Mouse (Mus musculus) MEL (cell line): ENCODE results near the gene Spout1. TPM values are rescaled to one million over a fixed set of nuclear protein-coding genes. Genes with fewer than 3 reads are reported as not detected.
A peak's percentile ranks its signal among the peaks of the same experiment; 100 is the strongest.

ENCODE experiments used
- DNase-seq: peaks from one replicate; pipeline ENCODE4 v3.0.0; 2011; ENCODE audit warnings: low read depth, low spot score
- H3K27ac ChIP-seq: 2 replicates; pipeline ENCODE4 v1.5.1; 2012; ENCODE audit warnings: low read depth, mild to moderate bottlenecking, control low read depth, low read length, moderate library complexity; ENCODE audit not compliant: control insufficient read depth
- H3K27me3 ChIP-seq, 2 experiments: fragments of 150-350 bp in 1 of 2; sonication (generic) in 1 of 2; 2 replicates each; pipeline ENCODE4 v1.6.1; 2012; ENCODE audit warnings: low read length in 2 of 2, mild to moderate bottlenecking in 2 of 2, improper control_type of control experiment in 1 of 2, moderate library complexity in 1 of 2; ENCODE audit not compliant: insufficient read depth in 2 of 2, control insufficient read depth in 1 of 2
- H3K36me3 ChIP-seq, 2 experiments: 2 replicates each; pipeline ENCODE4 v1.6.1; 2012 to 2014; ENCODE audit warnings: low read length in 2 of 2, improper control_type of control experiment in 1 of 2, inconsistent platforms in 1 of 2, mild to moderate bottlenecking in 1 of 2; ENCODE audit not compliant: insufficient read depth in 2 of 2, control insufficient read depth in 1 of 2
- H3K4me1 ChIP-seq, 2 experiments: fragments of 150-350 bp in 1 of 2; sonication (generic) in 1 of 2; 2 replicates each; pipeline ENCODE4 v1.6.1; 2012; ENCODE audit warnings: low read length in 2 of 2, improper control_type of control experiment in 1 of 2, mild to moderate bottlenecking in 1 of 2; ENCODE audit not compliant: insufficient read depth in 2 of 2, control insufficient read depth in 1 of 2
- H3K4me3 ChIP-seq, 2 experiments: fragments of 150-350 bp in 1 of 2; sonication (generic) in 1 of 2; 2 replicates each; pipeline ENCODE4 v1.5.1; 2012; ENCODE audit warnings: low read depth in 2 of 2, low read length in 2 of 2, mild to moderate bottlenecking in 2 of 2, moderate library complexity in 2 of 2, control low read depth in 1 of 2, improper control_type of control experiment in 1 of 2; ENCODE audit not compliant: control insufficient read depth in 1 of 2, insufficient read depth in 1 of 2
- H3K79me2 ChIP-seq: 2 replicates; pipeline ENCODE4 v1.6.1; 2012; ENCODE audit warnings: mild to moderate bottlenecking, low read length, moderate library complexity; ENCODE audit not compliant: control insufficient read depth, poor library complexity, insufficient read depth
- H3K9ac ChIP-seq: 2 replicates; pipeline ENCODE4 v1.6.1; 2012; ENCODE audit warnings: low read depth, mild to moderate bottlenecking, control low read depth, low read length, moderate library complexity; ENCODE audit not compliant: control insufficient read depth, poor library complexity, severe bottlenecking
- H3K9me3 ChIP-seq: fragments of 150-350 bp; sonication (generic); replicated peaks from 2 replicates; pipeline ENCODE4 v1.6.1; 2012; ENCODE audit warnings: mild to moderate bottlenecking, low read length, improper control_type of control experiment, moderate library complexity; ENCODE audit not compliant: insufficient read depth
- BHLHE40 ChIP-seq: IDR thresholded peaks from 2 replicates; pipeline ENCODE4 v1.6.1; 2012; ENCODE audit warnings: low read depth, mild to moderate bottlenecking, inconsistent platforms, low read length, improper control_type of control experiment, borderline replicate concordance
- CHD1 ChIP-seq: IDR thresholded peaks from 2 replicates; pipeline ENCODE4 v1.6.1; 2012; ENCODE audit warnings: low read depth, mild to moderate bottlenecking, inconsistent platforms, low read length, improper control_type of control experiment
- CHD2 ChIP-seq: IDR thresholded peaks from 2 replicates; pipeline ENCODE4 v1.6.1; 2011; ENCODE audit warnings: low read length, improper control_type of control experiment
- CTCF ChIP-seq, 3 experiments: IDR thresholded peaks in 2 of 3; conservative IDR thresholded peaks in 1 of 3; 2 replicates each; pipeline ENCODE4 v1.5.1; 2011 to 2012; ENCODE audit warnings: low read length in 3 of 3, low read depth in 2 of 3, mild to moderate bottlenecking in 2 of 3, improper control_type of control experiment in 1 of 3, inconsistent platforms in 1 of 3, mixed read lengths in 1 of 3, moderate library complexity in 1 of 3; ENCODE audit not compliant: control insufficient read depth in 1 of 3, insufficient read depth in 1 of 3, poor library complexity in 1 of 3, severe bottlenecking in 1 of 3
- E2F4 ChIP-seq: IDR thresholded peaks from 2 replicates; pipeline ENCODE4 v1.6.1; 2011; ENCODE audit warnings: low read depth, low read length, improper control_type of control experiment, borderline replicate concordance
- ELF1 ChIP-seq: IDR thresholded peaks from 2 replicates; pipeline ENCODE4 v1.6.1; 2014; ENCODE audit warnings: low read depth, mild to moderate bottlenecking, inconsistent platforms, low read length, improper control_type of control experiment, moderate library complexity
- EP300 ChIP-seq, 2 experiments: IDR thresholded peaks; 2 replicates each; pipeline ENCODE4 v1.6.1; 2011; ENCODE audit warnings: improper control_type of control experiment in 2 of 2, low read length in 2 of 2, low read depth in 1 of 2, mild to moderate bottlenecking in 1 of 2
- GABPA ChIP-seq: IDR thresholded peaks from 2 replicates; pipeline ENCODE4 v1.6.1; 2012; ENCODE audit warnings: low read depth, mild to moderate bottlenecking, inconsistent platforms, low read length, improper control_type of control experiment, moderate library complexity
- GATA1 ChIP-seq: IDR thresholded peaks from 2 replicates; pipeline ENCODE4 v1.6.1; 2011; ENCODE audit warnings: low read depth, low read length, improper control_type of control experiment
- KAT2A ChIP-seq: conservative IDR thresholded peaks from 2 replicates; pipeline ENCODE4 v1.6.1; 2012; ENCODE audit warnings: low read depth, low read length, improper control_type of control experiment, inconsistent platforms
- MAFK ChIP-seq: IDR thresholded peaks from 2 replicates; pipeline ENCODE4 v1.6.1; 2011; ENCODE audit warnings: low read depth, mild to moderate bottlenecking, low read length, improper control_type of control experiment, borderline replicate concordance
- MAX ChIP-seq: IDR thresholded peaks from 2 replicates; pipeline ENCODE4 v1.6.1; 2011; ENCODE audit warnings: low read length, improper control_type of control experiment
- MAZ ChIP-seq: IDR thresholded peaks from 2 replicates; pipeline ENCODE4 v1.6.1; 2012; ENCODE audit warnings: low read depth, mild to moderate bottlenecking, inconsistent platforms, low read length, improper control_type of control experiment
- MEF2A ChIP-seq: IDR thresholded peaks from 2 replicates; pipeline ENCODE4 v1.6.1; 2014; ENCODE audit warnings: low read depth, mild to moderate bottlenecking, inconsistent platforms, low read length, improper control_type of control experiment; ENCODE audit not compliant: poor library complexity, insufficient replicate concordance, severe bottlenecking; ENCODE audit errors: extremely low read depth
- MXI1 ChIP-seq: IDR thresholded peaks from 2 replicates; pipeline ENCODE4 v1.6.1; 2011; ENCODE audit warnings: mild to moderate bottlenecking, low read depth, low read length, improper control_type of control experiment
- POLR2A ChIP-seq, 2 experiments: IDR thresholded peaks; 2 replicates each; pipeline ENCODE4 v1.6.1; 2011 to 2012; ENCODE audit warnings: low read length in 2 of 2, mild to moderate bottlenecking in 2 of 2, control low read depth in 1 of 2, improper control_type of control experiment in 1 of 2, low read depth in 1 of 2, moderate library complexity in 1 of 2; ENCODE audit not compliant: control insufficient read depth in 1 of 2, insufficient read depth in 1 of 2, poor library complexity in 1 of 2
- POLR2AphosphoS2 ChIP-seq: IDR thresholded peaks from 2 replicates; pipeline ENCODE4 v1.6.1; 2011; ENCODE audit warnings: low read length, improper control_type of control experiment
- POLR2AphosphoS5 ChIP-seq: IDR thresholded peaks from 2 replicates; pipeline ENCODE4 v1.6.1; 2012; ENCODE audit warnings: low read depth, borderline replicate concordance, mild to moderate bottlenecking, inconsistent platforms, low read length, moderate library complexity, mixed read lengths
- RAD21 ChIP-seq: IDR thresholded peaks from 2 replicates; pipeline ENCODE4 v1.6.1; 2011; ENCODE audit warnings: mild to moderate bottlenecking, low read depth, low read length, improper control_type of control experiment
- RCOR1 ChIP-seq: IDR thresholded peaks from 2 replicates; pipeline ENCODE4 v1.6.1; 2012; ENCODE audit warnings: low read depth, mild to moderate bottlenecking, inconsistent platforms, low read length, improper control_type of control experiment
- SIN3A ChIP-seq: IDR thresholded peaks from 2 replicates; pipeline ENCODE4 v1.6.1; 2012; ENCODE audit warnings: low read length, improper control_type of control experiment, inconsistent platforms
- SMC3 ChIP-seq: IDR thresholded peaks from 2 replicates; pipeline ENCODE4 v1.6.1; 2011; ENCODE audit warnings: low read depth, low read length, improper control_type of control experiment
- TAL1 ChIP-seq: IDR thresholded peaks from 2 replicates; pipeline ENCODE4 v1.6.1; 2012; ENCODE audit warnings: mild to moderate bottlenecking, inconsistent platforms, low read length, moderate library complexity, mixed read lengths
- TBP ChIP-seq: IDR thresholded peaks from 2 replicates; pipeline ENCODE4 v1.8.0; 2011; ENCODE audit warnings: low read depth, low read length, improper control_type of control experiment
- TCF12 ChIP-seq: IDR thresholded peaks from 2 replicates; pipeline ENCODE4 v1.6.1; 2014; ENCODE audit warnings: low read depth, mild to moderate bottlenecking, inconsistent platforms, low read length, improper control_type of control experiment, moderate library complexity
- UBTF ChIP-seq: IDR thresholded peaks from 2 replicates; pipeline ENCODE4 v1.6.1; 2012; ENCODE audit warnings: low read depth, mild to moderate bottlenecking, inconsistent platforms, low read length, improper control_type of control experiment, moderate library complexity, borderline replicate concordance; ENCODE audit not compliant: insufficient read depth
- USF1 ChIP-seq: IDR thresholded peaks from 2 replicates; pipeline ENCODE4 v1.6.1; 2014; ENCODE audit warnings: low read depth, mild to moderate bottlenecking, inconsistent platforms, low read length, improper control_type of control experiment, moderate library complexity
- USF2 ChIP-seq, 2 experiments: IDR thresholded peaks; 2 replicates each; pipeline ENCODE4 v1.6.1; 2011 to 2012; ENCODE audit warnings: improper control_type of control experiment in 2 of 2, low read length in 2 of 2, borderline replicate concordance in 1 of 2, inconsistent platforms in 1 of 2, low read depth in 1 of 2, mild to moderate bottlenecking in 1 of 2; ENCODE audit not compliant: insufficient read depth in 1 of 2
- ZC3H11A ChIP-seq: IDR thresholded peaks from 2 replicates; pipeline ENCODE4 v1.6.1; 2012; ENCODE audit warnings: low read depth, mild to moderate bottlenecking, inconsistent platforms, low read length, improper control_type of control experiment
- ZKSCAN1 ChIP-seq: IDR thresholded peaks from 2 replicates; pipeline ENCODE4 v1.6.1; 2012; ENCODE audit warnings: low read depth, mild to moderate bottlenecking, inconsistent platforms, low read length, improper control_type of control experiment, moderate library complexity
- ZMIZ1 ChIP-seq: IDR thresholded peaks from 2 replicates; pipeline ENCODE4 v1.6.1; 2012; ENCODE audit warnings: low read depth, mild to moderate bottlenecking, inconsistent platforms, low read length, improper control_type of control experiment, moderate library complexity
- ZNF384 ChIP-seq: IDR thresholded peaks from 2 replicates; pipeline ENCODE4 v1.6.1; 2012; ENCODE audit warnings: low read depth, mild to moderate bottlenecking, inconsistent platforms, low read length, improper control_type of control experiment
- polyA plus RNA-seq, 2 experiments: library from polyadenylated mRNA; stranded (reverse) in 1 of 2; unstranded in 1 of 2; fragments of >175 nt in 1 of 2; fragments of >200 nt in 1 of 2; gene quantifications; 2 replicates each; pipeline versions ENCODE4 v1.2.1 to v1.2.4; 2012; ENCODE audit warnings: low replicate concordance in 2 of 2, low read depth in 1 of 2; ENCODE audit not compliant: insufficient read length in 2 of 2, insufficient read depth in 1 of 2, missing spikeins in 1 of 2
- total RNA-seq: library from RNA; depleted of rRNA; stranded (reverse); fragments of 300-350 nt; gene quantifications from 2 replicates; pipeline ENCODE4 v1.2.3, GENCODE M21; 2012

Spout1 gene
- total and polyA plus RNA-seq, 3 experiments = 83.6 to 220 (median 103) TPM

DNA sequence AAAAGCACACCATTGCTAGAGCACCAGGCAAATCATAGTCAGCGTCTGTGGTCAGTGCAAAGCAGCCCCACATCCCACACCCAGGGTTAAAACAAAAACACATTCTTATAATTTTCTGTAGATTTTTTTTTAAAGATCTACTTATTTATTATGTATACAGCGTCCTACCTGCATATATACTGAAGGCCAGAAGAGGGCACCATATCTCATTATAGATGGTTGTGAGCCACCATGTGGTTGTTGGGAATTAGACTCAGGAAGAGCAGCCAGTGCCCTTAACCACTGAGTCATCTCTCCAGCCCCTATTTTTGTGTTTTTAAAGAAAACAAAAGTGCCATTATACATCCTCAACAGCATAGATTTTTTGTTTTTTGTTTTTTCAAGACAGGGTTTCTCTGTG, 49.5 kb downstream of the Spout1 start (continued):
- TF ChIP-seq EP300 (IDR thresholded peaks at IDR 0.05; ENCODE audit: low read depth in 1 of 2, low read length in 2 of 2) (no peak), POLR2A (IDR thresholded peaks at IDR 0.05; ENCODE audit: control insufficient read depth in 1 of 2, insufficient read depth in 1 of 2, low read depth in 1 of 2, low read length in 2 of 2, poor library complexity in 1 of 2) (no peak), MAZ (no peak), USF1 (0 out of 2 replicates have a peak, but pooled peaks have one; percentile 6), GABPA (no peak), MXI1 (no peak), POLR2AphosphoS5 (no peak)

DNA sequence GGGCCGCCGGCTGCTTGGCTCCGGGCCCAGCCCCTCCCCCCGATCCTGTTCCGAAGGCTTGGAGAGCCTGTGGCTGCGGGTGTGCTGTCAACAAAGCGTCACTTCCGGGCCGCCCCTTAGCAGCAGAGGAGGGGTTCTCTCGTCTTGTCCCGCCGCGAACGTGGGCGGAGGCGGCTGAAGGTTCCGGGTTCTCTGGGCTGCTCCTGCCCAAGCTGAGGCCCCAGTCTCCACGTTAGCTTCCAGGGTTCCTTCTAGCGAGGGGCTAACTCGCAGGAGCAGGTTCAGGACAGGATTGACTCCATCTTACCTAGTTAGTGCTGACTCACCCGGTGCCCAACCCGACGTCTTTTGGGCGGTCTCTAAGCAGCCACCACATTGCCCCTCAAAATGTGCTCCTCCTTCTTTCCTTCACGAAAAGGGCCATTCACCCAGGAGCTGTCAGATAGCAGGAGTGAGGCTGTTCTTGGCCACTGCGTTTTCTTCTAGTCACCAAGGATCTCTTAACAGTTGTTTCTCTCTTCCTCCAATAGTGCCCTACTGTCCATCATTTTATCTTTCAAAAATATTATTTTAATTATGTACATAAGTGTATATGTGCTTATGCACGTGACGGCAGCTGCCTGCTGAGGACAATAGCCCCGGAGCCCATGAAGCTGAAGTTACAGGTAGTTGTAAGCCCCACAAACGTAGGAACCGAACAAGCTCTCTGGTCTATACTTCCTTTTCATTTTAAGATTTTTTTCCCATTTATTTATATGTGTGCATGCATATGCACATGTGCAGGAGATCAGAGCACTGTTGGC, 53.6 kb downstream of the Spout1 start, which contains the start of gene Zer1:
TSS of gene Zer1 (minus strand) at position 114 of the 803 bp plus-strand sequence.
- peak; percentile 97 for DNase-seq
- Histone ChIP-seq H3K36me3 (peaks cover 0 to 7% of the 10 kb centered on the region in 2 experiments; a peak in 2 of 4 replicates), H3K4me1 (peaks cover 2 to 11% of the 10 kb centered on the region in 2 experiments)
- peak; percentile 68; the same call in 1 of the 2 replicates for TF ChIP-seq MAX
- TF ChIP-seq CHD1 = no peak
- no peak for TF ChIP-seq USF2 (IDR thresholded peaks at IDR 0.05; ENCODE audit: borderline replicate concordance in 1 of 2, insufficient read depth in 1 of 2, low read depth in 1 of 2, low read length in 2 of 2)
- peak; percentile 27; the same call in 1 of the 2 replicates for TF ChIP-seq MAFK
- TF ChIP-seq EP300 (IDR thresholded peaks at IDR 0.05; ENCODE audit: low read depth in 1 of 2, low read length in 2 of 2) = peak in 1 of 2 experiments; percentile 45; a peak in 1 of 4 replicates
- peak; percentile 90 for TF ChIP-seq MXI1
- peak; percentile 76 for TF ChIP-seq TCF12
- peak; percentile 79 for TF ChIP-seq ZMIZ1
- TF ChIP-seq E2F4 = peak; percentile 66; the same call in 1 of the 2 replicates
- TF ChIP-seq SMC3 = no peak
- TF ChIP-seq SIN3A = peak; percentile 92
- TF ChIP-seq CHD2 = no peak
- TF ChIP-seq BHLHE40 = peak; percentile 85
- TF ChIP-seq UBTF = no peak; the same call in 1 of the 2 replicates
- TF ChIP-seq ZNF384 = no peak
- no peak for TF ChIP-seq TAL1
- no peak for TF ChIP-seq ZKSCAN1
- TF ChIP-seq POLR2AphosphoS2 = peak; percentile 68; the same call in 1 of the 2 replicates
- TF ChIP-seq MAZ = peak; percentile 80; the same call in 1 of the 2 replicates
- no peak for TF ChIP-seq GATA1
- peak; percentile 83 for TF ChIP-seq ELF1
- no peak for TF ChIP-seq ZC3H11A
- TF ChIP-seq TBP = peak; percentile 71; the same call in 1 of the 2 replicates
- no peak for TF ChIP-seq RAD21
- no peak for TF ChIP-seq MEF2A
- TF ChIP-seq POLR2AphosphoS5 = no peak
- TF ChIP-seq RCOR1 = 0 out of 2 replicates have a peak, but pooled peaks have one; percentile 9
- peak; percentile 66; the same call in 1 of the 2 replicates for TF ChIP-seq KAT2A
- 0 out of 6 replicates have a peak, but pooled peaks of 1 of the 3 experiments have one; percentile 5 for TF ChIP-seq CTCF (IDR thresholded peaks at IDR 0.05 in 2 of 3, conservative IDR thresholded peaks at IDR 0.05 in 1 of 3; ENCODE audit: control insufficient read depth in 1 of 3, insufficient read depth in 1 of 3, low read depth in 2 of 3, low read length in 3 of 3, poor library complexity in 1 of 3, severe bottlenecking in 1 of 3)

More for the DNA sequence above, 53.6 kb downstream of the Spout1 start, which contains the start of gene Zer1:
- peak within 1 kb of the TSS; percentile 74 to 95 for H3K4me3 ChIP-seq
- H3K27ac ChIP-seq = peak within 1 kb of the TSS; percentile 97
- no peaks in the 10 kb centered on the region for H3K27me3 ChIP-seq
- H3K9ac ChIP-seq = peak within 1 kb of the TSS; percentile 93
- H3K79me2 ChIP-seq = peaks cover 2% of the 10 kb centered on the region; the same call in 1 of the 2 replicates
- H3K9me3 ChIP-seq = no peaks in the 10 kb centered on the region
